Comparison of ENCODE assay signal across 17 mouse cellular contexts in genomic region chr9:92490319-92490718, GRCm38 (mm10).
"Had no signal": no experiment of that assay in that cellular context is flagged by ENCODE, and none has a peak within 500 bp of the region (broad histone marks: within the 10 kb centered on the region; RNA-seq: fewer than 3 reads in every experiment).

No protein-coding gene starts in this region.

- ATAC-seq: midbrain, embryonic 13.5 days had no signal

- H3K4me3 ChIP-seq: midbrain, embryonic 10.5 days; midbrain, embryonic 13.5 days; myocyte; neural tube, embryonic 13.5 days; neural tube, embryonic 15.5 days had no signal

- H3K4me1 ChIP-seq: midbrain, embryonic 10.5 days; neural tube, embryonic 15.5 days had no signal

- H3K9ac ChIP-seq: lung, embryonic 14.5 days; midbrain, embryonic 13.5 days; neural tube, embryonic 13.5 days; neural tube, embryonic 15.5 days had no signal

- H3K36me3 ChIP-seq: midbrain, embryonic 10.5 days; midbrain, embryonic 13.5 days; neural tube, embryonic 13.5 days; neural tube, embryonic 15.5 days had no signal

- H3K27ac ChIP-seq: midbrain, embryonic 10.5 days; midbrain, embryonic 13.5 days; neural tube, embryonic 13.5 days; neural tube, embryonic 15.5 days had no signal

- H3K4me2 ChIP-seq: lung, embryonic 14.5 days; midbrain, embryonic 13.5 days; neural tube, embryonic 13.5 days; neural tube, embryonic 15.5 days had no signal

- H3K27me3 ChIP-seq: midbrain, embryonic 13.5 days; neural tube, embryonic 13.5 days; neural tube, embryonic 15.5 days had no signal

- DNase-seq: lung, adult 18-20 months; lung, embryonic 14.5 days; lung, postnatal 10 days; lung, postnatal 4 days; retina, postnatal 1 day; right cerebral cortex, adult 18-20 months; right cerebral cortex, postnatal 25 days; right cerebral cortex, postnatal 4 days; spleen, adult 18-20 months; thymus, adult 18-20 months; thymus, postnatal 14 days; thymus, postnatal 36 days had no signal

- H3K9me3 ChIP-seq: midbrain, embryonic 10.5 days; midbrain, embryonic 13.5 days; neural tube, embryonic 13.5 days; neural tube, embryonic 15.5 days had no signal
